Mouse (Mus musculus): ENCODE results near the gene Tbxa2r. TPM values are rescaled to one million over a fixed set of nuclear protein-coding genes. Genes with fewer than 3 reads are reported as not detected.
A peak's percentile ranks its signal among the peaks of the same experiment; 100 is the strongest.

The Tbxa2r gene
- polyA plus RNA-seq, 1 experiment = not detected

- no peak overlapping the region for H3K4me3 ChIP-seq (ENCODE audit: insufficient read depth, low read depth, low read length)
- 90% methylated on average over 23 of the region's 23 CpGs for WGBS
- no peak for TF ChIP-seq CTCF (IDR thresholded peaks at IDR 0.05; ENCODE audit: insufficient read depth, low read depth, low read length)
- no peak for TF ChIP-seq POLR2A (IDR thresholded peaks at IDR 0.05; ENCODE audit: insufficient read depth, low read depth, low read length)
- H3K4me1 ChIP-seq (ENCODE audit: control insufficient read depth, insufficient read depth, low read length) = peaks cover 24% of the 10 kb centered on the region
- no peak overlapping the region for H3K27ac ChIP-seq (ENCODE audit: insufficient read depth, low read depth, low read length)
These were observed 5.3 kb upstream of the Tbxa2r start for GRCm38 (mm10) chr10:81323141-81323775.

- Histone ChIP-seq H3K4me1 (ENCODE audit: control insufficient read depth, insufficient read depth, low read length) (peaks cover 19% of the 10 kb centered on the region), H3K4me3 (ENCODE audit: insufficient read depth, low read depth, low read length) (no peak overlapping the region), H3K27ac (ENCODE audit: insufficient read depth, low read depth, low read length) (no peak overlapping the region)
- no peak for TF ChIP-seq POLR2A (IDR thresholded peaks at IDR 0.05; ENCODE audit: insufficient read depth, low read depth, low read length)
- no peak for TF ChIP-seq CTCF (IDR thresholded peaks at IDR 0.05; ENCODE audit: insufficient read depth, low read depth, low read length)
- 93% methylated on average over 18 of the region's 18 CpGs for WGBS
These were observed 4.6 kb upstream of the Tbxa2r start for GRCm38 (mm10) chr10:81323791-81324530.

GRCm38 (mm10) chr10:81325176-81325575, 3.4 kb upstream of the Tbxa2r start:
- peaks cover 7% of the 10 kb centered on the region for H3K4me1 ChIP-seq (ENCODE audit: control insufficient read depth, insufficient read depth, low read length)
- H3K27ac ChIP-seq (ENCODE audit: insufficient read depth, low read depth, low read length) = no peak overlapping the region
- TF ChIP-seq CTCF (IDR thresholded peaks at IDR 0.05; ENCODE audit: insufficient read depth, low read depth, low read length) (no peak), POLR2A (IDR thresholded peaks at IDR 0.05; ENCODE audit: insufficient read depth, low read depth, low read length) (no peak)
- WGBS = 94% methylated on average over 21 of the region's 21 CpGs
- H3K4me3 ChIP-seq (ENCODE audit: insufficient read depth, low read depth, low read length) = no peak overlapping the region

GRCm38 (mm10) chr10:81325781-81326180, 2.8 kb upstream of the Tbxa2r start:
- peaks cover 5% of the 10 kb centered on the region; the same call in 1 of the 2 replicates for H3K4me1 ChIP-seq (ENCODE audit: control insufficient read depth, insufficient read depth, low read length)
- no peak overlapping the region for H3K27ac ChIP-seq (ENCODE audit: insufficient read depth, low read depth, low read length)
- H3K4me3 ChIP-seq (ENCODE audit: insufficient read depth, low read depth, low read length) = no peak overlapping the region
- 93% methylated on average over 18 of the region's 18 CpGs for WGBS
- no peak for TF ChIP-seq POLR2A (IDR thresholded peaks at IDR 0.05; ENCODE audit: insufficient read depth, low read depth, low read length)
- TF ChIP-seq CTCF (IDR thresholded peaks at IDR 0.05; ENCODE audit: insufficient read depth, low read depth, low read length) = no peak

GRCm38 (mm10) chr10:81326858-81327257, 1.7 kb upstream of the Tbxa2r start:
- Histone ChIP-seq H3K4me1 (ENCODE audit: control insufficient read depth, insufficient read depth, low read length) (peaks cover 5% of the 10 kb centered on the region; the same call in 1 of the 2 replicates), H3K4me3 (ENCODE audit: insufficient read depth, low read depth, low read length) (no peak overlapping the region), H3K27ac (ENCODE audit: insufficient read depth, low read depth, low read length) (peak overlapping the region; percentile 20; the same call in 1 of the 2 replicates)
- WGBS = 72% methylated on average over 6 of the region's 6 CpGs
- TF ChIP-seq CTCF (IDR thresholded peaks at IDR 0.05; ENCODE audit: insufficient read depth, low read depth, low read length) (no peak), POLR2A (IDR thresholded peaks at IDR 0.05; ENCODE audit: insufficient read depth, low read depth, low read length) (no peak)

- no peak for TF ChIP-seq POLR2A (IDR thresholded peaks at IDR 0.05; ENCODE audit: insufficient read depth, low read depth, low read length)
- TF ChIP-seq CTCF (IDR thresholded peaks at IDR 0.05; ENCODE audit: insufficient read depth, low read depth, low read length) = no peak
- 65% methylated on average over 2 of the region's 2 CpGs for WGBS
These were observed 572 bp upstream of the Tbxa2r start for GRCm38 (mm10) chr10:81327959-81328358.

GRCm38 (mm10) chr10:81329194-81329975, 854 bp downstream of the Tbxa2r start:
- Histone ChIP-seq H3K4me1 (ENCODE audit: control insufficient read depth, insufficient read depth, low read length) (no peaks in the 10 kb centered on the region), H3K27ac (ENCODE audit: insufficient read depth, low read depth, low read length) (no peak overlapping the region), H3K4me3 (ENCODE audit: insufficient read depth, low read depth, low read length) (no peak overlapping the region; the same call in 1 of the 2 replicates)
- TF ChIP-seq POLR2A (IDR thresholded peaks at IDR 0.05; ENCODE audit: insufficient read depth, low read depth, low read length) (no peak), CTCF (IDR thresholded peaks at IDR 0.05; ENCODE audit: insufficient read depth, low read depth, low read length) (no peak)
- WGBS = 84% methylated on average over 10 of the region's 10 CpGs

More at GRCm38 (mm10) chr10:81327959-81328358, 572 bp upstream of the Tbxa2r start:
- H3K4me1 ChIP-seq (ENCODE audit: control insufficient read depth, insufficient read depth, low read length) = no peaks in the 10 kb centered on the region
- H3K4me3 ChIP-seq (ENCODE audit: insufficient read depth, low read depth, low read length) = no peak overlapping the region
- no peak overlapping the region for H3K27ac ChIP-seq (ENCODE audit: insufficient read depth, low read depth, low read length)

- WGBS = 72% methylated on average over 4 of the region's 4 CpGs
- TF ChIP-seq CTCF (IDR thresholded peaks at IDR 0.05; ENCODE audit: insufficient read depth, low read depth, low read length) = no peak
- TF ChIP-seq POLR2A (IDR thresholded peaks at IDR 0.05; ENCODE audit: insufficient read depth, low read depth, low read length) = no peak
- H3K27ac ChIP-seq (ENCODE audit: insufficient read depth, low read depth, low read length) = no peak overlapping the region
- no peak overlapping the region for H3K4me3 ChIP-seq (ENCODE audit: insufficient read depth, low read depth, low read length)
- 0 out of 2 replicates have a peak, but pooled peaks cover 1% of the 10 kb centered on the region for H3K4me1 ChIP-seq (ENCODE audit: control insufficient read depth, insufficient read depth, low read length)
These were observed 1.5 kb downstream of the Tbxa2r start for GRCm38 (mm10) chr10:81330007-81330406.
